Mouse (Mus musculus) brown adipose tissue, adult 24 weeks (tissue): ENCODE measurements around the gene Ect2. TPM values are rescaled to one million over a fixed set of nuclear protein-coding genes. Genes with fewer than 3 reads are reported as not detected.

Experiments
- H3K27ac ChIP-seq: fragments of 200-500 bp; replicated peaks from 2 replicates; pipeline ENCODE4 v1.5.1; 2012; ENCODE audit warnings: low read depth, mild to moderate bottlenecking, low read length
- H3K4me1 ChIP-seq: fragments of 200-500 bp; 2 replicates; pipeline ENCODE4 v1.6.1; 2012; ENCODE audit warnings: low read length, mixed read lengths; ENCODE audit not compliant: control insufficient read depth, insufficient read depth, insufficient read length
- H3K4me3 ChIP-seq: fragments of 200-500 bp; 2 replicates; pipeline ENCODE4 v1.5.1; 2012; ENCODE audit warnings: low read depth, mild to moderate bottlenecking, low read length, moderate library complexity; ENCODE audit not compliant: insufficient read depth
- polyA plus RNA-seq: library from polyadenylated mRNA; stranded (reverse); fragments of >200 nt; gene quantifications from 2 replicates; pipeline ENCODE4 v1.2.4, GENCODE M21; 2012; ENCODE audit not compliant: missing spikeins, insufficient read depth, insufficient read length

Ect2 gene
- polyA plus RNA-seq, 1 experiment = 0.79 TPM

DNA sequence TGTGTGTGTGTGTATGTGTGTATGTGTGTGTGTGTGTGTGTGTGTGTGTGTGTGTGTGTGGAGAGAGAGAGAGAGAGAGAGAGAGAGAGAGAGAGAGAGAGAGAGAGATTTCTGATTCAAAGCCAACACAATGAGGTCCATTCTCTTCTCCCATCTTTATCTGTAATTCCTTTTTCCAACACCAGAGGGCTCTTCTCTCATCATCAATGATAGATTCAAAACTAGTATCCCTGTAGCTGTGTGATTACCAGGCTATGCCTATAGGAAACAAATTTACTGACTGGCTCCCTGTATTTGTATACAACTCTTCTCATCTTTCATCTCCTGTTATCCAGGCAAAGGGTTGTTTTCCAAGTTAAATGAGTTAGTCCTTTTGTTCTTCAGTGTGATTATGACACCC is 86.5 kb downstream of the Ect2 start:
- no peak overlapping the region for H3K4me3 ChIP-seq
- no peaks in the 10 kb centered on the region for H3K4me1 ChIP-seq
- no peak overlapping the region for H3K27ac ChIP-seq

GRCm38 (mm10) chr3:27064886-27065285 is 88.8 kb downstream of the Ect2 start:
- Histone ChIP-seq H3K4me3 (no peak overlapping the region), H3K4me1 (no peaks in the 10 kb centered on the region), H3K27ac (no peak overlapping the region)

- Histone ChIP-seq H3K4me3 (no peak overlapping the region), H3K4me1 (no peaks in the 10 kb centered on the region), H3K27ac (no peak overlapping the region)
These were observed 90.0 kb downstream of the Ect2 start for GRCm38 (mm10) chr3:27063399-27064260.

GRCm38 (mm10) chr3:27060441-27060840 is 93.2 kb downstream of the Ect2 start:
- no peak overlapping the region for H3K27ac ChIP-seq
- H3K4me3 ChIP-seq = no peak overlapping the region
- no peaks in the 10 kb centered on the region for H3K4me1 ChIP-seq

DNA sequence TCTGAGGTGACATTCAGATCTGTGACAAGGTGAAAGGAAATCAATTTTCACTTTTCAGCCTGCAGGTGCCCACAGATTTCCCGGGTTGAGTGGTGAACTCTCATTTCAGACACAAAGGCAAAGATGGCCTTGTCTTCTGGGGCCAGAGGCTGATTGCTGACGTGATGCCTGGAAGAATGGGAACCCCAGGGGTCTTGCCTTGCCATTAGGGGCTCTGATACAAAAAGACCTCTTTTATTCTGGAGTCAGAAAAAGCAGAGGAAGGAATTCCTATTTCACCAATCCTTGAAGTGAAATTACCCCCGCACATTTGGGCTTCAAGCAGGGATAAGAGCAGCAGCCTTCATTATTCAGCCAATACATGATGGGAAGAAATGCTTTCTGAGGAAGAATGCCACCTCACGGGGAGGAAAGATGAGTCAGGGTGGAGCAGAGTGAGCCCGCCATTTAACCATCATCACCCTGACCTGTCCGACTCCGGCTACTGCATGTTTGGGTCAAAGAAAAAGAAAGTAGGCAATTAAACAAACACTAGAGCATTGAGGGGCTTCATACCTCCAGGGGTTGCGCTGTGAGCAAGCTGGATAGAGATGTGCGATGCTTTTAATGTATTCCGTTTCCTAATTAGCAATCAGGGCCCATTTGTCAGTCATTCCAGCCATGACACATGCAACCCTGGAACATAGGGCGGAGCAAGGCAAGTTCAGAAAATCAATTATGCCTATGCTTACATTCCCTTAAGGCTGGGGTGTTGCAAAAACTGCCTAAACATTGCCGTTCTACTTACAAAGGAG is 94.0 kb downstream of the Ect2 start:
- Histone ChIP-seq H3K27ac (no peak overlapping the region), H3K4me1 (no peaks in the 10 kb centered on the region), H3K4me3 (no peak overlapping the region)

GRCm38 (mm10) chr3:27055471-27055870 is 98.2 kb downstream of the Ect2 start:
- Histone ChIP-seq H3K4me1 (no peaks in the 10 kb centered on the region), H3K27ac (no peak overlapping the region), H3K4me3 (no peak overlapping the region)

- Histone ChIP-seq H3K4me3 (no peak overlapping the region), H3K27ac (no peak overlapping the region), H3K4me1 (no peaks in the 10 kb centered on the region)
These were observed 98.9 kb downstream of the Ect2 start for GRCm38 (mm10) chr3:27054766-27055165.

Other genes starting within 250 kb of the Ect2 start
- gene Nceh1, start 29.1 kb upstream of the Ect2 start, polyA plus RNA-seq = 2.2 and 2.4 TPM in 2 replicates
- gene Tnfsf10, start 163.2 kb upstream of the Ect2 start, polyA plus RNA-seq = 4.5 and 6.3 TPM in 2 replicates
- gene Ghsr, start 217.5 kb upstream of the Ect2 start, polyA plus RNA-seq = not detected in 2 replicates